Mouse (Mus musculus) stomach, embryonic 15.5 days (tissue): ENCODE data around the gene Gdap1l1. TPM values are rescaled to one million over a fixed set of nuclear protein-coding genes. Genes with fewer than 3 reads are reported as not detected.

Experiments used
- ATAC-seq: fragments of 200-750 bp; cut with Nextera tagmentation; 2 replicates; pipeline ENCODE4 v1.8.0; 2017; ENCODE audit warnings: low read depth, moderate number of reproducible peaks, moderate TSS enrichment; ENCODE audit not compliant: insufficient read depth, low FRiP score
- H3K27ac ChIP-seq: fragments of 300-500 bp; sonication (generic); 2 replicates; pipeline ENCODE4 v1.5.1; 2015; ENCODE audit warnings: mild to moderate bottlenecking, inconsistent platforms
- H3K27me3 ChIP-seq: fragments of 300-500 bp; sonication (generic); replicated peaks from 2 replicates; pipeline ENCODE4 v1.6.1; 2015; ENCODE audit warnings: inconsistent platforms
- H3K36me3 ChIP-seq: fragments of 300-500 bp; sonication (generic); 2 replicates; pipeline ENCODE4 v1.6.1; 2015; ENCODE audit warnings: inconsistent platforms
- H3K4me1 ChIP-seq: fragments of 300-500 bp; sonication (generic); 2 replicates; pipeline ENCODE4 v1.6.1; 2015; ENCODE audit warnings: inconsistent platforms
- H3K4me2 ChIP-seq: fragments of 300-500 bp; sonication (generic); 2 replicates; pipeline ENCODE4 v1.6.1; 2015; ENCODE audit warnings: mild to moderate bottlenecking, inconsistent platforms
- H3K4me3 ChIP-seq: fragments of 300-500 bp; sonication (generic); replicated peaks from 2 replicates; pipeline ENCODE4 v1.5.1; 2015; ENCODE audit warnings: inconsistent platforms
- H3K9ac ChIP-seq: fragments of 300-500 bp; sonication (generic); 2 replicates; pipeline ENCODE4 v1.6.1; 2015; ENCODE audit warnings: inconsistent platforms
- H3K9me3 ChIP-seq: fragments of 300-500 bp; sonication (generic); 2 replicates; pipeline ENCODE4 v1.6.1; 2016; ENCODE audit warnings: inconsistent platforms
- WGBS: fragments of 180-500 bp; shearing (Covaris S2); methylation state at CpG from one replicate; pipeline ENCODE4 v1.1.7; 2015; 5-methylcytosine and 5-hydroxymethylcytosine counted together
- polyA plus RNA-seq: library from polyadenylated mRNA; unstranded; fragments of >200 nt; fragmentation: Nextera tagmentation; extraction: Ambion mirVana; gene quantifications from 2 replicates; pipeline ENCODE4 v1.2.1, GENCODE M21; 2015

Gdap1l1 gene
- 5.8 and 6.3 TPM in 2 replicates for polyA plus RNA-seq

DNA sequence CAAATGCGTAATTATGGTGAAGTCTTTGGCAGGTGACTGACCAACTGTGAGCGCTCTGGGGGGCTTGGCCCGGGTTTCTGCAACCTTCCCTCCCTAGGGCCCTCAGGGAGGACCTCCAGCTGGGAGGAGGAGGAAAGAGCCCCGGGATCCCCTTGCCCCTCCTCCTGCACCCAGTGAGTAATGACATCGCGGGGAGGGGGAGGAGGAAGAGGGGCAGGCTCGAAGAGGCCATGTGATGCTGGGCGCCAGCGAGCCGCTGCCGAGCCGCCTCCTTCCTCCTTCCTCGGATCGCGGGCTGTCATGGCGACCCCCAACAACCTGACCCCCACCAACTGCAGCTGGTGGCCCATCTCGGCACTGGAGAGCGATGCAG, at the start of gene Gdap1l1:
Gdap1l1 (plus strand) TSS at position 231 of the 373 bp plus-strand sequence.
- Histone ChIP-seq H3K27me3 (peaks cover 9% of the 10 kb centered on the region), H3K4me1 (0 out of 2 replicates have a peak, but pooled peaks cover 6% of the 10 kb centered on the region), H3K9ac (no peak within 1 kb of the TSS), H3K4me3 (peak within 1 kb of the TSS; percentile 38), H3K4me2 (peak within 1 kb of the TSS; percentile 60), H3K27ac (no peak within 1 kb of the TSS), H3K36me3 (no peaks in the 10 kb centered on the region), H3K9me3 (no peaks in the 10 kb centered on the region)
- peak; percentile 35; the same call in 1 of the 2 replicates for ATAC-seq
- WGBS = 0% methylated on average over 18 of the region's 18 CpGs

DNA sequence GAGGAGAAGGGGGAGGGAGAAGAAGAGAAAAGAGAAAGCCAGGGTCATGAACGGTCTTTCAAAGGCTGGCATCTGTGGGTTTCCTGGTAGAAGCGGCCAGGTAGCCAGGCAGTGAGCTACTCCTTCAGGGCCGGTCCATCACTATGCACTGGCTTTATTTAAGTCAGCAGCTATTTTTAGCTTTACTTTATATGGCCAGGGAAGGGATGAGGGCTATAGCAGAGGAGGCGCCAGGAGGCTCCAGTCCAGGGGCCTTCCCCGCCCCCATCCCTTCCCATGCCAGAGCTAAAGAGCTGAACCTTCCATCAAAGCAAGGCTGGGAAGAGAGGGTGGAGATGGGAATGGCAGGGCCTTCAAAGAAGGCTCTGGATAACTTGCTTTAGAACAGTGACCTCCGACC, 45.8 kb upstream of the Gdap1l1 start:
- H3K9me3 ChIP-seq = no peaks in the 10 kb centered on the region
- no peaks in the 10 kb centered on the region for H3K27me3 ChIP-seq
- peak; percentile 61 for ATAC-seq
- no peak overlapping the region for H3K9ac ChIP-seq
- 0 out of 2 replicates have a peak overlapping the region, but pooled peaks have one; percentile 7 for H3K4me2 ChIP-seq
- 0 out of 2 replicates have a peak, but pooled peaks cover under 1% of the 10 kb centered on the region for H3K4me1 ChIP-seq
- H3K36me3 ChIP-seq = no peaks in the 10 kb centered on the region
- no peak overlapping the region for H3K4me3 ChIP-seq
- 60% methylated on average over 6 of the region's 6 CpGs for WGBS
- H3K27ac ChIP-seq = no peak overlapping the region

DNA sequence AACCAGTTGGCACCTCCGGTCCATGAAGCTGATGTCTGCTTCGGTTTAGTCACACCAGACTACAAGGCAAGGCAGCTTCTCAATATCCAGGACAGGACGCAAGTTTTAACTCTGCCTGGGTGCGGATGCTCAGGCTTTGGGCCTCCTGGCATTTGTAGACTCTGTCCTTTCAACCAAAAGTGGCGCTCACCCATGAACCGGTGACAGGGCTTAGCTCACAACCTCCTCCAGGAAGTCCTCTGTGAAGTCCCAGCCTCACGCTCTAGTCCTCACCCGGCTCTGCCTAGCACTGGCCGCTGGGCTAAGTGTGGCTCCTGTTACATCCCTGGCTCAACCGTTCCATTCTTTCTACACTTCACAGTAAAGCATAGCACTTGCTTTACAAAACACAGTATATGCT, 45.0 kb upstream of the Gdap1l1 start:
- Histone ChIP-seq H3K27me3 (no peaks in the 10 kb centered on the region), H3K27ac (no peak overlapping the region), H3K4me3 (no peak overlapping the region), H3K4me2 (no peak overlapping the region), H3K9me3 (no peaks in the 10 kb centered on the region), H3K9ac (no peak overlapping the region), H3K36me3 (no peaks in the 10 kb centered on the region), H3K4me1 (0 out of 2 replicates have a peak, but pooled peaks cover 9% of the 10 kb centered on the region)
- ATAC-seq = no peak
- 87% methylated on average over 10 of the region's 10 CpGs for WGBS

DNA sequence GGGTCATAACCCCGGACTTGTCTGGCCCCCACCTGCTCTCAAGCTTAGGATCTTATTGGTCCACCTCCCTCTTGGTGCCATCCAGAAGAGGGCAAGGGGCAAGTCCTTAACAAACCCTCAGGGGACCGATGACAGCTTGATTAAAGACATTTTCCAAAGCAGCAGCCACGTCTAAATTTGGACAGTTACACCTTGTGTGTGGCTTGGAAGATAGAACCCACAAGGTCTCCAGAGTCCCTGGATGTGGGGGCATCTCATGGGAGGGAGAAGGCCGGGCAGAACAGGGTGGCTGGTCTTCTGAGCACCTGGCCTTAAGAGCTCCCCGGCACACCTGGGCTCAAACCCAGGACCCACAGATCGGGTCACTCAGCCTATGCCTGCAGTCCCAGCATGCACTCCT, 44.3 kb upstream of the Gdap1l1 start:
- no peaks in the 10 kb centered on the region for H3K27me3 ChIP-seq
- H3K4me2 ChIP-seq = peak overlapping the region; percentile 32; the same call in 1 of the 2 replicates
- 67% methylated on average over 6 of the region's 6 CpGs for WGBS
- H3K4me1 ChIP-seq = 0 out of 2 replicates have a peak, but pooled peaks cover 11% of the 10 kb centered on the region
- no peak overlapping the region for H3K9ac ChIP-seq
- ATAC-seq = no peak
- peak overlapping the region; percentile 3; the same call in 1 of the 2 replicates for H3K4me3 ChIP-seq
- H3K9me3 ChIP-seq = no peaks in the 10 kb centered on the region
- H3K36me3 ChIP-seq = no peaks in the 10 kb centered on the region
- H3K27ac ChIP-seq = no peak overlapping the region

DNA sequence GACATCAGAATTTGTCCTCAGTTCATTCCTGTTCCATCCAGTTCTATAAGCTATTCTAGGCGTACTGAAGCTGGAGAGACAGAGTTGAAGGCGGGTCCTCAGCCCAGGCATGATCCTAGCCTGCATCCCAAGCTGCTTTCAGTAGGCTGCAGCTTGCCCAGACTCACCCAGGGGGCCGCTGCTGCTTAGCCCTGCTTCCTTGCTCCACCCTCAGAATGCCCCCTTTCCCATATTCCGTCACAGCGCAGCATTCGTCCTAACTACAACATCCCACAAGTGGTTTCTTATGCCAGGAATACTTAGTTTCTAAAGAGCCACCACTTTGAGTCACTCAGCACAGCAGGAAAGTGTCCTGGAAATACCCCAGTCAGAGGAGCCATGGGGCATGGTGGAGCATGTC, 43.3 kb upstream of the Gdap1l1 start:
- H3K4me2 ChIP-seq = peak overlapping the region; percentile 32
- ATAC-seq = no peak
- no peaks in the 10 kb centered on the region for H3K36me3 ChIP-seq
- peak overlapping the region; percentile 35; the same call in 1 of the 2 replicates for H3K4me3 ChIP-seq
- peak overlapping the region; percentile 28; the same call in 1 of the 2 replicates for H3K27ac ChIP-seq
- WGBS = 67% methylated on average over 6 of the region's 6 CpGs
- H3K27me3 ChIP-seq = no peaks in the 10 kb centered on the region
- H3K9me3 ChIP-seq = no peaks in the 10 kb centered on the region
- H3K4me1 ChIP-seq = 0 out of 2 replicates have a peak, but pooled peaks cover 11% of the 10 kb centered on the region
- no peak overlapping the region for H3K9ac ChIP-seq

DNA sequence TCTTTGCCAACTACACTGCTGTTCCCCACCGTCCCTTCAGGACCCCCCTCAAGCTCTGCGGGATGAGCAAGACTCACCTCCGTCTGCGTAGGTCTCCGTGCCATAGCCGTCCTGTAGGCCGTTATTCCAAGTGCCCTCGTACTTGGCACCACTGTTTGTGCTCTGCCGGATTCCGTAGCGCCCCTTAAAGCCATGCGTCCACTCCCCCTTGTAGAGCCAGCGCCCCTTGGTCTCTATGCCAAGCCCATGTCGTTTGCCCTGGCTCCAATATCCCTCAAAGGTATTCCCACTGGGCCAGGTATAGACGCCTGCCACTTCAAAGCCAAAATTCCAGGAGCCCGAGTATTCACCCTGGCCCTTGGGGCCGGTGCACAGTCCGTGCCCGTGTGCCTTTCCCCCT, 41.2 kb upstream of the Gdap1l1 start:
- Histone ChIP-seq H3K36me3 (no peaks in the 10 kb centered on the region), H3K4me2 (peak overlapping the region; percentile 46), H3K4me1 (0 out of 2 replicates have a peak, but pooled peaks cover 11% of the 10 kb centered on the region), H3K27ac (peak overlapping the region; percentile 81), H3K9me3 (no peaks in the 10 kb centered on the region), H3K9ac (no peak overlapping the region), H3K4me3 (peak overlapping the region; percentile 35), H3K27me3 (no peaks in the 10 kb centered on the region)
- WGBS = 79% methylated on average over 19 of the region's 19 CpGs
- no peak for ATAC-seq

DNA sequence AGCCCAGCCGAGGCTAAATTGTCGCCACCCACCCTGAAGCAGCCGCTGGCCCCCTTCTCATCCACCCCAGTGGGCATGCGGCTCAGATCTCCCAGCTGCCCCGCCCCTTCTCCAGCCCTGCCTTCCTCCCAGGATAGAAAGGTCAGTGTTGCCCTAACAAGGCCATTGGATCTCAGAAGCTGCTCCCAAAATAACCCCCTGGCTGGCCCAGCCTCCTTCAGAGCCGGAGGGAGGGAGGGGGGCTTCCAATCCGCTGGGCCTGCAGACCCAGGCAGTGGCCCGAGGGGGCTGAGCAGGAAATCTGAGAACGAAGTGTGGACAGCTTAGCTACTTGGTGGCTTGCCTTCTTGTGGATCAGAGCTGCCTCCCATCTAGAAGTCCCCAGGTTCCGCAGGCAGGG, 40.4 kb upstream of the Gdap1l1 start, which contains the start of gene Jph2:
Jph2 (minus strand) TSS at position 89 of the 400 bp plus-strand sequence.
- H3K4me1 ChIP-seq = 0 out of 2 replicates have a peak, but pooled peaks cover 11% of the 10 kb centered on the region
- 14% methylated on average over 10 of the region's 10 CpGs for WGBS

DNA sequence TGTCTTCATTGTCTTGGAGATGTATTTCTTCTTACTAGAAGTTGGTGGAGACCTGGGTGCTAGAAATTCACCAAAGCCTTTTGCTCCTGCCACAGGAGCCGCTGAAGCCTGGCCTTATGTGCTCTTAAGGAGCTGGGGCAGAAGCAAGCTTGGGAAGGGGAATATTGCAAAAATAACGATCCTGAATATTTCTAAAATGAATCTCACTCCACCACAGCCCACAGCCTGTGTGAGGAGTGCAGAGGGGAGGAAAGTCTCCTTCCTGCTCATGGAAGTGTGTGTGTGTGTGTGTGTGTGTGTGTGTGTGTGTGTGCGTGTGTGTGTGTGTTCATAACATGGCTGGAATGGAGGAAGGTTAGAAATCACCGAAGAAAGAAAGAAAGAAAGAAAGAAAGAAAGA, 39.5 kb upstream of the Gdap1l1 start:
- no peaks in the 10 kb centered on the region for H3K9me3 ChIP-seq
- H3K4me3 ChIP-seq = no peak overlapping the region
- no peak overlapping the region for H3K9ac ChIP-seq
- 70% methylated on average over 4 of the region's 4 CpGs for WGBS
- H3K36me3 ChIP-seq = no peaks in the 10 kb centered on the region
- H3K4me2 ChIP-seq = no peak overlapping the region
- no peaks in the 10 kb centered on the region for H3K27me3 ChIP-seq
- H3K27ac ChIP-seq = peak overlapping the region; percentile 81; the same call in 1 of the 2 replicates
- no peak for ATAC-seq
- 0 out of 2 replicates have a peak, but pooled peaks cover 11% of the 10 kb centered on the region for H3K4me1 ChIP-seq

More for the DNA sequence above, 40.4 kb upstream of the Gdap1l1 start, which contains the start of gene Jph2:
- Histone ChIP-seq H3K36me3 (no peaks in the 10 kb centered on the region), H3K4me3 (peak within 1 kb of the TSS; percentile 35), H3K27me3 (no peaks in the 10 kb centered on the region), H3K27ac (peak within 1 kb of the TSS; percentile 81), H3K9ac (peak within 1 kb of the TSS; percentile 13; the same call in 1 of the 2 replicates), H3K4me2 (peak within 1 kb of the TSS; percentile 46), H3K9me3 (no peaks in the 10 kb centered on the region)
- peak; percentile 65 for ATAC-seq

DNA sequence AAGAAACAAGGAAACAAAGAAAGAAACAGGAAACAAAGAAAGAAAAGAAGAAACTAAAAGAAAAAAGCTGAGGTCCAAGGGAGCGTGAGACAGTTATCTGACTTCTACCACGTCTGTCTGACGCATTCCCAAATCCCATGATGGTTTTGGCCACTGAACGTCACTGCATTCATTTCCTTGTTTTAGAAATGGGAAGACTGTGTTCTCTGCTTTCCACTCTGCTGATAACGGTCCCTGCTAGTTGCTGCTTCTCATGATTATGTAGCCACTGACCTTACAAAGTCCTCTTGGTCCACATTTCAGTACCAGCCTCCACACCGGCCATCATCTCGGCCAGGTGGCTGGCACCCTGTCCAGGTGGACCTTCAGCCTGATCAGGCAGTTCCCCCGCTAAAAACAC, 39.1 kb upstream of the Gdap1l1 start:
- no peak overlapping the region for H3K27ac ChIP-seq
- 67% methylated on average over 8 of the region's 8 CpGs for WGBS
- H3K9me3 ChIP-seq = no peaks in the 10 kb centered on the region
- ATAC-seq = no peak
- H3K4me2 ChIP-seq = no peak overlapping the region
- no peak overlapping the region for H3K9ac ChIP-seq
- H3K4me1 ChIP-seq = 0 out of 2 replicates have a peak, but pooled peaks cover 11% of the 10 kb centered on the region
- H3K4me3 ChIP-seq = no peak overlapping the region
- no peaks in the 10 kb centered on the region for H3K36me3 ChIP-seq
- no peaks in the 10 kb centered on the region for H3K27me3 ChIP-seq

DNA sequence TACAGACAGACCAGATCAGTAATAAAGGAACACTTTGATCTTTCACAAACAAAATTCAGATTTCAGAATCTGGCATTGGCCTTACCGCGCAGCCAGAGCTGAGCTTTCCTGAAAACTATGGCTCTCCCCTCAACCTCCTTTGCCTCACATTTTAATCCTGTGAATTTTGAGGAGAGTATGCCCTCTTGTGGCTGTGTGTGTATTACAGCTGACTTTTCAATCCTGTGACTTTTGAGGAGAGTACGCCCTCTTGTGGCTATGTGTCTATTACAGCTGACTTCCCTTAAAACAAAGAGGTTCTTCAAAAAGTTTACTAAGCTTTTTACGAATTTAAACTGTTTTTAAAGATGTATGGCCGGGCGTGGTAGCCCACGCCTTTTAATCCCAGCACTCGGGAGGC, 37.1 kb upstream of the Gdap1l1 start:
- Histone ChIP-seq H3K27ac (no peak overlapping the region), H3K27me3 (no peaks in the 10 kb centered on the region), H3K4me1 (0 out of 2 replicates have a peak, but pooled peaks cover 11% of the 10 kb centered on the region), H3K36me3 (no peaks in the 10 kb centered on the region), H3K4me2 (no peak overlapping the region), H3K4me3 (no peak overlapping the region), H3K9me3 (no peaks in the 10 kb centered on the region), H3K9ac (no peak overlapping the region)
- WGBS = 5% methylated on average over 8 of the region's 8 CpGs
- no peak for ATAC-seq

DNA sequence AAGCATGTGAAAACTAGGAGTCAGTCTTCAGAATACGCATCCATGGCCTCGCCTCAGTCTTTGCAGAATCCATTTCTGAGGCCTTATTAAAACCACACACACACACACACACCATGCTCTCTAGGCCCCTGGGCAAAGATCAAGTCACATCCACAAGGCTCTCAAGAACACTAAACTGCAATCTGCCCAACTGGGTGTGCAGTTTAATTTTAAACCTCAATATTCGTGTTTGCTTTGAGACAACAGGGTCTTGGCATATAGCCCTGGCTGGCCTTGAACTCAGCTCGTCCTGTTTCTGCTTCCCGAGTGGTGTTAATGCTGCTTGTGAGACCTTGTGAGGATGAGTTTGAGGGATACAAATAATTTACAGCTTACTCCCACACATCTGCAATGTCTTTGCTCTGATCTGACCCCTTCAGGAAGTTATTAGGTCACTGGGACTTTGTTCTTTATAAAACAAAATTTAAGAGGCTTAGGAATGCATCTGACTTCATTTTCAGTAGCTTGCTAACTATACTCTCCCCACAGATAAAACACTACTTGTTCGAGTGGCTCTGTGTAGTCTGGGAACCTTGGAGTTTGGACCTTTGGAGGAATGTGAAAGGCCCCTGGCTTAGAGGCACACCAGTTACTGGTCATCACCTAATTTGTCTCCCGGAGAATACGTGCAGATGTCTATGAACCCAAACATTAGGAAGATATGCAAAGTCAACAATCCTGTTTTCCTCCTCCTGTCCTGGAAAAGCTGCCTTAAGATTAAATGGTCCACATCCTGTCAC, 34.0 kb upstream of the Gdap1l1 start:
- H3K4me1 ChIP-seq = no peaks in the 10 kb centered on the region
- 72% methylated on average over 8 of the region's 8 CpGs for WGBS
- H3K36me3 ChIP-seq = peaks cover 8% of the 10 kb centered on the region
- H3K27ac ChIP-seq = no peak overlapping the region
- no peaks in the 10 kb centered on the region for H3K9me3 ChIP-seq
- H3K9ac ChIP-seq = no peak overlapping the region
- ATAC-seq = no peak
- no peak overlapping the region for H3K4me3 ChIP-seq
- H3K27me3 ChIP-seq = no peaks in the 10 kb centered on the region
- H3K4me2 ChIP-seq = no peak overlapping the region

DNA sequence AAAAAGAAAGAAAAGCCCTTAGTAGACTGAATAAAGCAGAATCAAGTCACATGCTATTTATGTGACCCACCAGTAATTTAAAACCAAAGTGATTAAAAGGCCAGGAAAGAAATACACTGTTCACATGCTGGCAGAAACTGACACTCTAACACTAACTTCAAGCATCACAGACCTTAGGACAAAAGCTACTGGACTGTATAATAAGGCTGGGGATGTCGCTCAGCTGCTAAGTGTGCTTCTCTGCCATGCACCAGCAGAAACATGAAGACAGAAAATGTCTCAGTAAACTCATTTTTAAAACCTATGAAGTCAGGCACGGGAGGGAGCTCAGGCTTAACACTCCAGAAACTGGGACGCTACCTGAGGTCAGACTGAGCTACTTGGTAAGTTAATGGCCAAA, 28.1 kb upstream of the Gdap1l1 start:
- no peak overlapping the region for H3K4me3 ChIP-seq
- no peak overlapping the region for H3K9ac ChIP-seq
- no peaks in the 10 kb centered on the region for H3K27me3 ChIP-seq
- WGBS = 95% methylated on average over 3 of the region's 3 CpGs
- H3K4me2 ChIP-seq = no peak overlapping the region
- H3K4me1 ChIP-seq = no peaks in the 10 kb centered on the region
- no peaks in the 10 kb centered on the region for H3K9me3 ChIP-seq
- H3K36me3 ChIP-seq = peaks cover 33% of the 10 kb centered on the region
- no peak overlapping the region for H3K27ac ChIP-seq
- no peak for ATAC-seq
